Mouse (Mus musculus) cortical plate, adult 2 months (tissue): ENCODE results near the gene Fbxl4.
A peak's percentile ranks its signal among the peaks of the same experiment; 100 is the strongest.

Source experiments
- CTCF ChIP-seq: fragments of 200-500 bp; IDR thresholded peaks from 2 replicates; pipeline ENCODE4 v1.5.1; 2011; ENCODE audit warnings: mild to moderate bottlenecking, control low read depth, low read length; ENCODE audit not compliant: insufficient read depth; ENCODE audit errors: extremely low read depth
- POLR2A ChIP-seq: fragments of 200-500 bp; IDR thresholded peaks from 2 replicates; pipeline ENCODE4 v1.6.1; 2011; ENCODE audit warnings: mild to moderate bottlenecking, low read length, control low read depth; ENCODE audit not compliant: insufficient read depth; ENCODE audit errors: extremely low read depth

DNA sequence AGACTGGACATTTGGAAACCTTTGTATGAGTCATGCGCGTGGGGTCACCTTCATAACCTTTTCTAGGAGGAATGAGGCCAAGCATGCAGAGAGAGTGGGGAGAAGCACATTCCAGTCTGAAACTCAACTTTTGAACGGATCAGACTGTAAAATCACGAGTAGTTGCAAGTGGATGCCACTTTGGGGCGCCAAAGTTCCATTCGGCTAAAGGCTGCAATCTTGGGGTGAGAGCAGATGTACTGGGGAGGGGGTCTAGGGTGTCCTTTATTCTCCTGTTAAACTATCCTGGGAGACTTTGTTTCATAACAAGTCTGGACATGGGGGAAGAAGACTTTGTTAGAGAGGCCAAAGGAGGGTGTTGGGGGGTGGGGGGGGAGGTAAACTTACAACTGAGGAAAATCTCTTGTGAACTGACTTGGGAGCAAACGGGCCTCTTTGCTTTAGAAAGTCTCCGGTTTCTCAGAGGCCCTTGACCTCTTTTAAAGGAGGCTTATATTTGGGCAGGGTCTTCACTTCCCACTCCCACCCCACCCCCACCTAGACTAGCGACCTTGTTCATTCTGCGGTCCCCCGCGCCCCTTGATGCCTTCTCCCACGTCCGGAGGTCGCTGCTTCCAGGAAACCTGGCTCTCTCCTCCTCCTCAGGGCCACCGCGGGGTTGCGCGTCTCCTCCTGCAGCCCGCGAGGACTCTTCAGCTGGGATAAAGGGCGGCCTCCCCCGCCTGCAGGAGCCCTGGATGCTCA is 119.8 kb downstream of the Fbxl4 start:
- TF ChIP-seq CTCF (peak; percentile 87), POLR2A (no peak)
